Mouse (Mus musculus): ENCODE data around the gene Iffo2. TPM values are rescaled to one million over a fixed set of nuclear protein-coding genes. Genes with fewer than 3 reads are reported as not detected.

The Iffo2 gene
- polyA plus RNA-seq, 1 experiment from 2014 or later = 5.2 TPM

DNA sequence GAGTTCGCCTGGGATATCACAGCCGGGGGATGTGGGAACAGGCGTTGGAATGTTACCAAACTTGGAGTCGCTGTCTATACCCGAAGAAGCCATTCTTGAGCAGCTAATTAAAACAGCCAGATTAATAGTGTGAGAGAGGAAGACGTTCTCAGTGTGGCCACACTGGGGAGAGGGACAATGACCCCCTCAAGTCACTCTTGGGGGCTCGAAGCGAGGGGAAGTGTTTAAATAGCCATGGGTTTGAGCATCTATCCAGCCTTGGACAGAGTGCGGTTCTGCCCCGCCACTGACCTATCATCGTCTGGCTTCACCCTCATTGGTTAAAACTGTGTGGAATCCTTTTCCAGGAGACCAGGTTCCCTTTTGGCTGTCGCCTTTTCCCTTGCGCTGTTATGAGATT is 68.0 kb downstream of the Iffo2 start:
- no peak for ATAC-seq (ENCODE audit: low FRiP score, low TSS enrichment)
- Histone ChIP-seq H3K4me3 (replicated peaks; ENCODE audit: low read depth, low read length) (no peak overlapping the region), H3K4me2 (ENCODE audit: low read length) (no peak overlapping the region), H3K9ac (replicated peaks; ENCODE audit: low read length) (peak overlapping the region; percentile 43; the same call in 1 of the 2 replicates), H3K27ac (replicated peaks; ENCODE audit: low read depth, low read length) (peak overlapping the region; percentile 74), H3K36me3 (ENCODE audit: control insufficient read depth, insufficient read depth, low read length) (no peaks in the 10 kb centered on the region), H3K27me3 (ENCODE audit: control insufficient read depth, insufficient read depth, low read length) (no peaks in the 10 kb centered on the region), H3K4me1 (ENCODE audit: control insufficient read depth, insufficient read depth, low read length) (peaks cover 59% of the 10 kb centered on the region), H3K9me3 (ENCODE audit: control insufficient read depth, low read length) (no peaks in the 10 kb centered on the region)
- 42% methylated on average over 13 of the region's 13 CpGs for WGBS
- DNase-seq = no peak

DNA sequence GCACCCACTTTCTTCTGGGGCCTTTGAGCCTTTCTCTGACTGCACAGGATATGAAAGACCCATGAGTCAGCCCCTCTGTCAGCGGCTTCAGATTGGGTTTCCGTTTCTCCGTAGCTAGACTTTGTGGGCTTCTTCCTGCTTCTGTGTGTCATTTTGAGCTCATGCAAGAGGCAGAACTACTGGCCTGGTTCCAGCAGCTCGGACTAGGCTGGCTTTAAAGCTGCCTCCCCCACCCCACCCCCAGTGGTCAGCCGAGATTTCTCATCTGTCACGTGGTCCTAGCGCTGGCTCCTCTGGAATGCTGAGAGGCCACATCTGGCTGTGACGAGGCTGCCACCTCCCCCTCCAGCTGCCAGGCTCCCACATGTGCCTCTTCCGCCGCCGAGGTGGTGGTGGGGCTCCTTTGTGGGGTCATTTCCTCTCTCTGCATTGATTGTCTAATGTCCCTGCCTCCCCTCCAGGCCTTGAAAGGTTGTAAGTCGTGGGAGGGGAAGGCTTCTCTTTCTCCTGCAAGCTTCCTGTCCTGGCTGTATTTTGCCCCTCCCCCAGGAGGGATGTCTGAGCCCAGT is 68.7 kb downstream of the Iffo2 start:
- Histone ChIP-seq H3K27me3 (ENCODE audit: control insufficient read depth, insufficient read depth, low read length) (no peaks in the 10 kb centered on the region), H3K4me3 (replicated peaks; ENCODE audit: low read depth, low read length) (no peak overlapping the region), H3K9ac (replicated peaks; ENCODE audit: low read length) (peak overlapping the region; percentile 43; the same call in 1 of the 2 replicates), H3K36me3 (ENCODE audit: control insufficient read depth, insufficient read depth, low read length) (no peaks in the 10 kb centered on the region), H3K4me1 (ENCODE audit: control insufficient read depth, insufficient read depth, low read length) (peaks cover 59% of the 10 kb centered on the region), H3K9me3 (ENCODE audit: control insufficient read depth, low read length) (no peaks in the 10 kb centered on the region), H3K4me2 (ENCODE audit: low read length) (peak overlapping the region; percentile 51), H3K27ac (replicated peaks; ENCODE audit: low read depth, low read length) (peak overlapping the region; percentile 74)
- under 1% methylated on average over 12 of the region's 12 CpGs for WGBS
- DNase-seq = peak; percentile 82
- peak; percentile 22; the same call in 1 of the 2 replicates for ATAC-seq (ENCODE audit: low FRiP score, low TSS enrichment)

- Histone ChIP-seq H3K4me1 (ENCODE audit: control insufficient read depth, insufficient read depth, low read length) (peaks cover 42% of the 10 kb centered on the region), H3K27ac (replicated peaks; ENCODE audit: low read depth, low read length) (0 out of 2 replicates have a peak overlapping the region, but pooled peaks have one; percentile 13), H3K27me3 (ENCODE audit: control insufficient read depth, insufficient read depth, low read length) (no peaks in the 10 kb centered on the region), H3K36me3 (ENCODE audit: control insufficient read depth, insufficient read depth, low read length) (peaks cover 13% of the 10 kb centered on the region; the same call in 1 of the 2 replicates), H3K9ac (replicated peaks; ENCODE audit: low read length) (no peak overlapping the region; the same call in 1 of the 2 replicates), H3K9me3 (ENCODE audit: control insufficient read depth, low read length) (no peaks in the 10 kb centered on the region), H3K4me2 (ENCODE audit: low read length) (no peak overlapping the region), H3K4me3 (replicated peaks; ENCODE audit: low read depth, low read length) (no peak overlapping the region)
- WGBS = 76% methylated on average over 7 of the region's 7 CpGs
- ATAC-seq (ENCODE audit: low FRiP score, low TSS enrichment) (no peak), DNase-seq (no peak)
These were observed 71.4 kb downstream of the Iffo2 start for GRCm38 (mm10) chr4:139601519-139602356.

DNA sequence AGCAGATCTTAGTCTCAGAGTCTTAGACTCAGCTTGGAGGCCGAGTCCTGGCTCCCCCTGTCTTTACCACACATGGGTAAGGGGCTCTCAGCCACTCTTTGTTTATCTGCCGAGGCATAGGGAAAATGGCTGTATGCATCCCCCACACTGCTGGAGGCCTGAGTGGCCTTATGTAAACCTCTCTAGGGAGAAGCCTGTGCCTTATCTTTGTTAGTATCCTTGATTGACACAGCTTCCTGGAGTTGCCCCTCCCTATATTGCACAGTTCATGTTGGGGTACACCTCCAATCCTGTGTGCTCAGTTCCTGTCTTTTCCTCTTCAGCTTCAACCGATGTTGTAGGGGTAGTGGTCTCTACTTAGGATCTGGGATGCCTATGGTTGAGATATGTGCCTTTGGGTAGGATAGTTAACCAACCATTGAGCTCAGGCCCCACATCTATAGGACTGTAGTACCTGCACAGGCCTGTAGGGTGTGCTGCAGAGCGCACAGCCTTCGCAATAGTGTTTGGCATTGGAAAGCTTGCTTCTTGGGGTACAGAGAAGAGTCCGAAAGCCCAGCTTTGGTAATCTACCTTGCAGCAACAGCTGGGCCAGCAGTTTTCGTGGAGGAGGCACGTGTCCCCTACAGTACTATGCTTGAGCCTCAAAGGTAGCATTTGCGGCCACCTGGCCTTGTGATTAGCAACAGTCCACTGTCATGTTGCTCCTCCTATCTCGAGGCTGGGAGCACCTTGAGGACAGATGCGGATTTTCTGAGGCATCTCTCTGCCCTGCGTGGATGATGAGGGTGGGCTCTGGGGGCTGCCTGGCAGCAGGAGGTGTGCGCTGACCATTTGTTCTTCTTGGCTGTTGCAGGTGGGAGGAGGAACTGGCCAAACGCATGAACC is 72.3 kb downstream of the Iffo2 start, which contains the start of gene Gm21969:
Gene Gm21969 (plus strand): TSS at position 830 of the 888 bp plus-strand sequence.
- H3K4me3 ChIP-seq (replicated peaks; ENCODE audit: low read depth, low read length) = no peak within 1 kb of the TSS
- WGBS = 49% methylated on average over 14 of the region's 14 CpGs
- H3K36me3 ChIP-seq (ENCODE audit: control insufficient read depth, insufficient read depth, low read length) = peaks cover 13% of the 10 kb centered on the region; the same call in 1 of the 2 replicates
- H3K4me2 ChIP-seq (ENCODE audit: low read length) = no peak within 1 kb of the TSS
- H3K9ac ChIP-seq (replicated peaks; ENCODE audit: low read length) = no peak within 1 kb of the TSS; the same call in 1 of the 2 replicates
- no peaks in the 10 kb centered on the region for H3K9me3 ChIP-seq (ENCODE audit: control insufficient read depth, low read length)
- no peaks in the 10 kb centered on the region for H3K27me3 ChIP-seq (ENCODE audit: control insufficient read depth, insufficient read depth, low read length)
- DNase-seq (peak; percentile 56), ATAC-seq (ENCODE audit: low FRiP score, low TSS enrichment) (no peak)
- H3K4me1 ChIP-seq (ENCODE audit: control insufficient read depth, insufficient read depth, low read length) = peaks cover 33% of the 10 kb centered on the region
- H3K27ac ChIP-seq (replicated peaks; ENCODE audit: low read depth, low read length) = 0 out of 2 replicates have a peak within 1 kb of the TSS, but pooled peaks have one; percentile 13

- no peaks in the 10 kb centered on the region for H3K9me3 ChIP-seq (ENCODE audit: control insufficient read depth, low read length)
- no peak overlapping the region for H3K4me3 ChIP-seq (replicated peaks; ENCODE audit: low read depth, low read length)
- H3K27ac ChIP-seq (replicated peaks; ENCODE audit: low read depth, low read length) = no peak overlapping the region
- no peaks in the 10 kb centered on the region for H3K27me3 ChIP-seq (ENCODE audit: control insufficient read depth, insufficient read depth, low read length)
- H3K4me2 ChIP-seq (ENCODE audit: low read length) = no peak overlapping the region
- WGBS = 89% methylated on average over 11 of the region's 11 CpGs
- H3K9ac ChIP-seq (replicated peaks; ENCODE audit: low read length) = no peak overlapping the region
- ATAC-seq (ENCODE audit: low FRiP score, low TSS enrichment) (no peak), DNase-seq (no peak)
- H3K36me3 ChIP-seq (ENCODE audit: control insufficient read depth, insufficient read depth, low read length) = peaks cover 16% of the 10 kb centered on the region; the same call in 1 of the 2 replicates
- H3K4me1 ChIP-seq (ENCODE audit: control insufficient read depth, insufficient read depth, low read length) = peaks cover 9% of the 10 kb centered on the region; the same call in 1 of the 2 replicates
These were observed 74.9 kb downstream of the Iffo2 start for GRCm38 (mm10) chr4:139605216-139605615.

DNA sequence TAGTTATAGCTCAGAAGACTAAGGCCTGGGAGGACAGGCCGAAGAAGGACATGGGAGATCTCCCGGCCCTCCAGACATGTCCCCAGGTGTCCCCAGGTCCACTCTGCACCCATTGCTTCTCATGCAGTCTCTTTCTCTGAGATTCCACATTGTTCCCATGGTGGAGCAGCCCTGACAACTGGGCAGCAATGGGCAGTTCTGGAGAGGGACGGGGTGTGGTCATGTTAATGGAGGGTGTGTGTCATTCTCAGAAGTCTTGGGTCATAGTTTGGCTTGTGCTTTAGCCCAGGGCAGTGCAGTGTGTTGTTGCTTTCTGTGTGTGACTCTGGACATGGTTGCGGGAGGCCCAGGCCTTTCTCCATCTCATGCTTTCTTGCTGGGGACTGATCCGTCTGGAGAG is 76.4 kb downstream of the Iffo2 start:
- Histone ChIP-seq H3K36me3 (ENCODE audit: control insufficient read depth, insufficient read depth, low read length) (peaks cover 16% of the 10 kb centered on the region; the same call in 1 of the 2 replicates), H3K4me3 (replicated peaks; ENCODE audit: low read depth, low read length) (no peak overlapping the region), H3K9ac (replicated peaks; ENCODE audit: low read length) (no peak overlapping the region), H3K27me3 (ENCODE audit: control insufficient read depth, insufficient read depth, low read length) (no peaks in the 10 kb centered on the region), H3K4me2 (ENCODE audit: low read length) (no peak overlapping the region), H3K9me3 (ENCODE audit: control insufficient read depth, low read length) (no peaks in the 10 kb centered on the region), H3K27ac (replicated peaks; ENCODE audit: low read depth, low read length) (no peak overlapping the region), H3K4me1 (ENCODE audit: control insufficient read depth, insufficient read depth, low read length) (peaks cover 6% of the 10 kb centered on the region; the same call in 1 of the 2 replicates)
- no peak for ATAC-seq (ENCODE audit: low FRiP score, low TSS enrichment)
- DNase-seq = no peak
- 91% methylated on average over 5 of the region's 5 CpGs for WGBS

DNA sequence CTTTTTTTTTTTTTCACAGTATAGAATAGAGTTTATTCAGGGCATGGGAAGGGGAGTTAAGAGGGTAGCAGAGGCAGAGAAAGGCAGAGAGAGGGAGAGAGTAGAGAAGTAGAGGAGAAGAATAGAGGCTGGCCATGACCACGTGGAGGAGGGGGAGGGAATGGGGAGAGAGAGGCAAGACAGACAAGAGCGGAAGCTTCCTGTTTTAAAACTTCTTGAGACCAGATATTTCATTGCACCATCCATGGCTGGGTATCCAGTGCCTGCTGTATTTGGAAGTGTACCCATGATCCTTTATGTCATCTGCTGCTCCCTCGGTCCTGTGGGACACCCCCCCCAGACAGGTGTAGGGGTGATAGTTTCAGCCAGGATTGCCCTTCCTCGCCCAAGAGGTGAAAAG is 78.6 kb downstream of the Iffo2 start:
- WGBS = 76% methylated on average over 4 of the region's 4 CpGs

GRCm38 (mm10) chr4:139610954-139611353 is 80.6 kb downstream of the Iffo2 start:
- DNase-seq = no peak
- Histone ChIP-seq H3K4me2 (ENCODE audit: low read length) (no peak overlapping the region), H3K4me3 (replicated peaks; ENCODE audit: low read depth, low read length) (no peak overlapping the region), H3K9me3 (ENCODE audit: control insufficient read depth, low read length) (no peaks in the 10 kb centered on the region; the same call in 1 of the 2 replicates), H3K27me3 (ENCODE audit: control insufficient read depth, insufficient read depth, low read length) (no peaks in the 10 kb centered on the region), H3K36me3 (ENCODE audit: control insufficient read depth, insufficient read depth, low read length) (peaks cover 23% of the 10 kb centered on the region), H3K27ac (replicated peaks; ENCODE audit: low read depth, low read length) (0 out of 2 replicates have a peak overlapping the region, but pooled peaks have one; percentile 42), H3K4me1 (ENCODE audit: control insufficient read depth, insufficient read depth, low read length) (peaks cover 2% of the 10 kb centered on the region; the same call in 1 of the 2 replicates), H3K9ac (replicated peaks; ENCODE audit: low read length) (no peak overlapping the region)
- 35% methylated on average over 6 of the region's 6 CpGs for WGBS
- ATAC-seq (ENCODE audit: low FRiP score, low TSS enrichment) = no peak

More for the DNA sequence above, 78.6 kb downstream of the Iffo2 start:
- H3K4me1 ChIP-seq (ENCODE audit: control insufficient read depth, insufficient read depth, low read length) = no peaks in the 10 kb centered on the region
- no peaks in the 10 kb centered on the region; the same call in 1 of the 2 replicates for H3K9me3 ChIP-seq (ENCODE audit: control insufficient read depth, low read length)
- ATAC-seq (ENCODE audit: low FRiP score, low TSS enrichment) (no peak), DNase-seq (no peak)
- no peak overlapping the region for H3K9ac ChIP-seq (replicated peaks; ENCODE audit: low read length)
- no peak overlapping the region for H3K27ac ChIP-seq (replicated peaks; ENCODE audit: low read depth, low read length)
- H3K4me3 ChIP-seq (replicated peaks; ENCODE audit: low read depth, low read length) = no peak overlapping the region
- H3K4me2 ChIP-seq (ENCODE audit: low read length) = no peak overlapping the region
- peaks cover 23% of the 10 kb centered on the region for H3K36me3 ChIP-seq (ENCODE audit: control insufficient read depth, insufficient read depth, low read length)
- H3K27me3 ChIP-seq (ENCODE audit: control insufficient read depth, insufficient read depth, low read length) = no peaks in the 10 kb centered on the region
